Mouse (Mus musculus) liver, embryonic 16.5 days (tissue): ENCODE measurements around the gene Gm10135. TPM values are rescaled to one million over a fixed set of nuclear protein-coding genes. Genes with fewer than 3 reads are reported as not detected.

ENCODE experiments used
- ATAC-seq: fragments of 200-750 bp; cut with Nextera tagmentation; 2 replicates; pipeline ENCODE4 v1.8.0; 2017; ENCODE audit warnings: low read depth, mild to moderate bottlenecking, moderate number of reproducible peaks, moderate library complexity
- H3K27ac ChIP-seq: fragments of 300-500 bp; sonication (generic); 2 replicates; pipeline ENCODE4 v1.5.1; 2014; ENCODE audit warnings: mild to moderate bottlenecking, low read length
- H3K27me3 ChIP-seq: fragments of 300-500 bp; sonication (generic); 2 replicates; pipeline ENCODE4 v1.6.1; 2014; ENCODE audit warnings: low read depth, low read length, mixed read lengths; ENCODE audit not compliant: control insufficient read depth, insufficient read depth
- H3K36me3 ChIP-seq: fragments of 300-500 bp; sonication (generic); 2 replicates; pipeline ENCODE4 v1.6.1; 2014; ENCODE audit warnings: mild to moderate bottlenecking; ENCODE audit not compliant: control insufficient read depth, insufficient read depth
- H3K4me1 ChIP-seq: fragments of 300-500 bp; sonication (generic); 2 replicates; pipeline ENCODE4 v1.6.1; 2014; ENCODE audit warnings: low read depth, low read length, mixed read lengths; ENCODE audit not compliant: control insufficient read depth
- H3K4me2 ChIP-seq: fragments of 300-500 bp; sonication (generic); 2 replicates; pipeline ENCODE4 v1.6.1; 2014; ENCODE audit warnings: low read depth, low read length, mixed read lengths
- H3K4me3 ChIP-seq: fragments of 300-500 bp; sonication (generic); 2 replicates; pipeline ENCODE4 v1.5.1; 2014; ENCODE audit warnings: low read depth, mild to moderate bottlenecking, low read length
- H3K9ac ChIP-seq: fragments of 300-500 bp; sonication (generic); 2 replicates; pipeline ENCODE4 v1.6.1; 2014; ENCODE audit warnings: low read depth, low read length
- H3K9me3 ChIP-seq: fragments of 300-500 bp; sonication (generic); replicated peaks from 2 replicates; pipeline ENCODE4 v1.6.1; 2016; ENCODE audit warnings: low read length; ENCODE audit not compliant: control insufficient read depth
- WGBS: fragments of 180-500 bp; shearing (Covaris S2); extraction: QIAGEN DNeasy Blood & Tissue Kit; methylation state at CpG from one replicate; pipeline ENCODE4 v1.1.7; 2014; ENCODE audit not compliant: insufficient replicate concordance; 5-methylcytosine and 5-hydroxymethylcytosine counted together
- polyA plus RNA-seq: library from polyadenylated mRNA; unstranded; fragments of >200 nt; fragmentation: Nextera tagmentation; extraction: Ambion mirVana; gene quantifications from 2 replicates; pipeline ENCODE4 v1.2.1, GENCODE M21; 2015

Gene Gm10135
- polyA plus RNA-seq, 1 experiment from 2014 or later: not detected

DNA sequence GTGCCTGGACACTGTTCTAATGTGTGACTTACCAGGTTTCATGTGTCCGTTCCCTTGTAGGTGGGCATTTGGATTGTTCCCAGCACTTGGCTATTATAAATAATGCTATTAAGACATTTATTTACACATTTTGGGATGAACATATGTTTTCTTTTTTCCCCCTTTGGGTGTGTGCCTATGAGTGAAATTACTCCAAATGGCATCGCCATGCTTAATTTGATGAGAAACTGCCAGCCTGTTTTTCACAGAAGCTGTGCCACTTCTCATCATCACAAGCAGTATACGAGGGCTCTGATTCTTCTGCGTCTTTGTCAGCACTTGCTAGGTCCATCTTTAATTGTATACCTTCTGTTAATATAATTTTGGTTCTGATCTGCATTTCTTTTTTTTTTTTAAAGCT lies 54.1 kb downstream of the Gm10135 start:
- Histone ChIP-seq H3K4me2 (no peak overlapping the region), H3K4me1 (peaks cover 12% of the 10 kb centered on the region), H3K36me3 (no peaks in the 10 kb centered on the region), H3K27ac (no peak overlapping the region), H3K4me3 (no peak overlapping the region), H3K9me3 (no peaks in the 10 kb centered on the region), H3K27me3 (no peaks in the 10 kb centered on the region), H3K9ac (no peak overlapping the region)
- no peak for ATAC-seq
- WGBS: 77% methylated on average over 4 of the region's 4 CpGs

DNA sequence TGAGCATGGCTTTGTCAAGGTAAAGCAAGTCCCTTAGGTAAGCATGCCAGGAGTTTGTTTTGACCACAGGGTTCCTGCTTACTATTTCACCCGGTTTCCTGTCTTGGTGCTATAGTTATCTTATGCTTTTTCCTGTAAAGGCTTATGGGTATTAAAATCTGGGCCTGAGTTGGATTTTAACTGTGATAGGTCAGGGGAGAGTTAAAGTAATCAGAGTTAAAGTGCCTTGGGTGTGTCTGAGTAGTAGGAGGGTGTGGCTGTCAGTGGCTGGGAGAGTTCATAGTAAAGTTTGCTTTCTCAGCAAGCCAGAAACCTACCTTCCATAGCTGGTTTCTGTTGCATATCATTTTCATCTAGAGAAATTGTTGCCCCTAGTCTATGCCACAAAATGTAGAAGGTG lies 57.7 kb downstream of the Gm10135 start:
- peaks cover 5% of the 10 kb centered on the region; the same call in 1 of the 2 replicates for H3K27me3 ChIP-seq
- H3K4me1 ChIP-seq: peaks cover 27% of the 10 kb centered on the region
- 3% methylated on average over 1 of the region's 1 CpGs for WGBS
- no peak overlapping the region for H3K27ac ChIP-seq
- H3K4me3 ChIP-seq: no peak overlapping the region
- no peak overlapping the region for H3K9ac ChIP-seq
- no peaks in the 10 kb centered on the region for H3K9me3 ChIP-seq
- ATAC-seq: no peak
- no peak overlapping the region for H3K4me2 ChIP-seq
- no peaks in the 10 kb centered on the region for H3K36me3 ChIP-seq

DNA sequence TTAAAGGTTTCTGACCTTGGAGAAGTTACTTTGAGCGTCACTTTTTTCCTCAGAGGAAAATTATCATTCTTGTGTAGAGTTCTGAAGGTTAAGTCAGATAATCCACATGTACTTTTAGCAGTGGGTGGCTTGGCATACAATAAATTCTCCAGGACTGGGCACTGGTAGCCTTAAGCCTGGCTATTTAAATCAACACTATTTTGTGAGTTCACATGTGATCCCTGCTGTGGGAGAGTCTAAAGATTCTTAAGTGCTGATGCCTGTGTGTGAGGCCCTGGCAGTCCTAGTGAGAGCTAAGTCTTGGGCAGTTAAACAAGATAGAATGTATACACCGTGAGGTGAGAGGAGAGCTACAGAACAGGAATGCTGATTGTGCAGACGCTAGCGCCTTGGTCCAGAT lies 58.5 kb downstream of the Gm10135 start:
- 61% methylated on average over 4 of the region's 4 CpGs for WGBS
- peak overlapping the region; percentile 93; the same call in 1 of the 2 replicates for H3K4me2 ChIP-seq
- H3K4me1 ChIP-seq: peaks cover 27% of the 10 kb centered on the region
- no peak overlapping the region for H3K27ac ChIP-seq
- no peaks in the 10 kb centered on the region for H3K36me3 ChIP-seq
- H3K27me3 ChIP-seq: peaks cover 5% of the 10 kb centered on the region; the same call in 1 of the 2 replicates
- H3K4me3 ChIP-seq: no peak overlapping the region
- ATAC-seq: no peak
- H3K9ac ChIP-seq: no peak overlapping the region
- no peaks in the 10 kb centered on the region for H3K9me3 ChIP-seq

Other genes starting within 250 kb of the Gm10135 start
- gene Txk, start 221.9 kb downstream of the Gm10135 start, polyA plus RNA-seq: 0.09 and 0.13 TPM in 2 replicates
- 5.2 and 5.7 TPM in 2 replicates for gene Tec, start 106.2 kb downstream of the Gm10135 start, polyA plus RNA-seq
- 3.2 TPM in 2 replicates for gene Slain2, start 60.4 kb downstream of the Gm10135 start, polyA plus RNA-seq
- 0.09 TPM in 1 of 2 replicates, not detected in the other for gene Slc10a4, start 32.2 kb upstream of the Gm10135 start, polyA plus RNA-seq